ENCODE assay signal across 22 mouse cellular contexts in genomic region chr7:11972611-11973010, GRCm38 (mm10). TPM values are rescaled to one million over a fixed set of nuclear protein-coding genes. Genes with fewer than 3 reads are reported as not detected.
A peak's percentile ranks its signal among the peaks of the same experiment; 100 is the strongest.
DNase-seq lines count a peak whose midpoint lies in the region.
"Had no signal": no experiment of that assay in that cellular context is flagged by ENCODE, and none has a peak within 500 bp of the region (broad histone marks: within the 10 kb centered on the region; RNA-seq: fewer than 3 reads in every experiment).

No protein-coding gene starts in this region.

- peak; percentile 53 for DNase-seq in heart, adult 11 months
- DNase-seq in heart, postnatal 4 days: no peak
- DNase-seq in testis, postnatal 14 days (ENCODE audit: low spot score): peak; percentile 6
- no peak for DNase-seq in testis, postnatal 10 days (ENCODE audit: low spot score)
- peak; percentile 50 for DNase-seq in A20 (ENCODE audit: low read depth, low spot score)
- no peak for DNase-seq in neural tube, embryonic 10.5 days (ENCODE audit: extremely low spot score, low spot score)
- DNase-seq: adrenal gland, adult 2 months; adrenal gland, adult 8-10 months; adrenal gland, postnatal 10 days; adrenal gland, postnatal 14 days; adrenal gland, postnatal 25 days; adrenal gland, postnatal 36 days; B cell, adult 2 months; cerebellum, adult 11 months; cerebellum, adult 11-12 months; cerebellum, adult 18-20 months; cerebellum, adult 2 months had no signal

RNA-seq across cellular contexts. Expression of gene Vmn1r76, which starts 34.6 kb away (rescaled TPM):
- total RNA-seq in heart, postnatal 4 days (2021): not detected
- total RNA-seq: adrenal gland, adult 18-20 months; adrenal gland, adult 2 months; adrenal gland, adult 8-10 months; adrenal gland, postnatal 10 days; adrenal gland, postnatal 14 days; adrenal gland, postnatal 25 days; adrenal gland, postnatal 36 days; adrenal gland, postnatal 4 days; CH12.LX; ES-E14; MEL had no signal

Comparison
In these comparisons a context has a peak if more than half of its experiments do, and no peak if none do; other contexts are left out.
1. DNase-seq: peak in heart, adult 11 months (single experiment), testis, postnatal 14 days (single experiment) and A20 (single experiment); none in heart, postnatal 4 days (single experiment), testis, postnatal 10 days (single experiment) and neural tube, embryonic 10.5 days (single experiment).